Mouse (Mus musculus) lung, postnatal 4 days (tissue): ENCODE data around the gene Efna1.

Experiments
- DNase-seq, 2 experiments: peaks; one replicate each; pipeline ENCODE4 v3.0.0; 2021

Gene Efna1

DNA sequence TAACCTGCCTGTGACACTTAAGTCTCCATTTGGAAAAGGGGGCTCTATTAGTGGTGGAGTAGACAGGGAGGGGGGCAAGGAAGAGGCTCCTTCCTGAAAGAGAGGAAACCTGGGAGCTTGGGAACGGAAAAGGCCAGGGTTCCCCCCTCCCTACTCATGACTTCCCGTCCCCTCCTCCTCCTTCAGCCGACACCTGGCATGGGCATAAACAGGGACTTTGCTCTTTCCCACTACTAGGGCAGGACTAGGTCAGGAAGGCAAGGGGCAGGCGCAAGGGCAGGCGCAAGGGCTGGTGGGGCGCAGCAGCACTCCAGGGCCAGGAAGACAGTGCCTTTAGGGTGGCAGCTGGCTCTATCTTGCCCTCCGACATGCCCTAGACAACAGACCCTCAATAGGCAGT lies 2.8 kb downstream of the Efna1 start:
- peak; percentile 71 to 85 for DNase-seq

DNA sequence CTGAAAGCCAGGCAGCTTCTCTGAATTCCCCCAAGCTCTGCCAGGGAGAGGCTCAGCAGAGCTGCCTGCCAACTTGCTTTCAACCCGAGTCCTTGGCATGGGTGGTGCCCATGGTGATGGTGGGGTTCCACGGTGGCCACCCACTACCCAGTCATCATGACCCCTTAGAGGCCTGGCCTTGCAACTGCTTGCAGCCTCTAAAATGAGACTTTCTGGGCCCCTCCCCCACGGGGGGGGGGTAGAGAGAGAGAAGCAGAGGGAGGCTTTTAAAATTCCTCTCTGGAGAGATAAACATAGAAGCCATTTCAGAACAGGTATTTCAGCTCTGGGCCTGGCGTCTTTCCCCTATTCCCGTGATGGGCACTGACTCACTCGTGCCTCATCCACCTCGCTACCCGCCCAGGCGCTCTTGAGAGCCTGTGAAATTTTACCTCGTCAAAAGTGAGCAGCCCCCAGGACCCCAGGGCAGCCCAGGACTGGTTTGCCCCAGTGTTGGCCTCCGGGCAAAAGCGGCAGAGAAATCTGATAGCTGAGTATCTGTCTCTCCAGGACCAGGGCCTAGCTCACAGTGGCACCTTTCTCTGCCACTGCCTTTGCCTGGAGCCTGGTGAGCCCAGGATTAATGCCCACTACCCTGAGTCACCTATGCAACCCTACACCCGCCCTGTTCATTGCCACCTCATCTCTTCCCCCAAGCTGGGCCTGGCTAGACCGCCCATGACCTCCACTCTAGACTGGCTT lies 3.5 kb downstream of the Efna1 start:
- DNase-seq = peak; percentile 53 to 68

DNA sequence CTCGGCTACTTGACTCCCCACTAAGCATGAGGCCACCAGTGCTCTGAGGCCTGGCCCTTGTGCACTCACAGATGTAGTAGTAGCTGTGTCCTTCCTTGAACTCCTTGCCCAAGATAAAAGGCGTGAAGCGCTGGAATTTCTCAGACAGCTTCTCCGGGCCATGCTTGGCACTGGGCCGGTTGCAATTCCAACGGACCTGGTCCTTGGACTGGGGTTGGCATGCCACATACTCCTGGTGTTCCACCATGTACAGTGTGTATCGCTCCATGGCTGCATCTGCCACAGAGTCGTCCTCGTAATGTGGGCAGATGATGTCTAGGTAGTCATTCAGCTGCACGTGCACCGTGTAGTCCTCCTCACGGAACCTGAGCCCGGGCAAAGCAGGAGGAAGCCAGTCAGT lies 4.9 kb downstream of the Efna1 start:
- no peak for DNase-seq

DNA sequence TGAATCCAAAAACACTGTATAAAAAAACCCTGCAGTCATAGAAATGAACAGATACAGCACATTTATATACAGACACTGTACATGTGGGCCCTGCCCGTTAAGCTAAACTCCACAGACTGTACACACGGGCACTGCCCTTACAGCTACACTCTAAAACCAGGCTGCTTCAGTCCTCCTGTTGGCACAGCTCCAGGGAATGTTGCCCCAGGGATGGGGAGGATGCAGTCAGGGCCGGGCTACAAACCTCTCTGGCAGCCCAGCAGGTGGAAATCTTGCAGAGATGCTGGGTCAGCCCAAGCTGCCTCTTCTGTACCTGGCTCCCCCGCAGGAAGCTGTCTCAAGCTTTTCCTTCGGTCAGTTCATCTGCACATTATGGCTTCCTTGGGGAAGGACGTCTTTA lies 9.2 kb downstream of the Efna1 start:
- DNase-seq = peak; percentile 47 to 61

DNA sequence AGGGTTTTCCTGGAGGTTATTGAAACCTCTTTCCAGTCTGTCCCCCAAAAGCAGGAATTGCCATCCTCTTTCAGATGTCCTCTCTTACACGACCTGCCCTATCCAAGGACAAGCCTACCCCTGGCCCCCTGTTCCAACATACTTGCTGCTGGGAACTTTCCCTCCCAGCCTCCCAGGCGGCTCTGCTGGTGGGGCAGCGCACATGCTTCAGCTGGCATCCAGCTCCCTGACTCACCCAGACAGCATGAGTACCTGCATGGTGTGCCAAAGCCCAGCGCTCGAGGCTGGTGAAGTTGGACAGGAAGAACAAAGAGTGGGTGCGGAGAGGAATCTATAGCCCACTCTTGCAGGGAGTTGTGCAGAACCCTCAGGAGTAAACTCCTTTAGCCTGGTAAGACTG lies 10.1 kb downstream of the Efna1 start:
- DNase-seq = peak; percentile 47 to 64

DNA sequence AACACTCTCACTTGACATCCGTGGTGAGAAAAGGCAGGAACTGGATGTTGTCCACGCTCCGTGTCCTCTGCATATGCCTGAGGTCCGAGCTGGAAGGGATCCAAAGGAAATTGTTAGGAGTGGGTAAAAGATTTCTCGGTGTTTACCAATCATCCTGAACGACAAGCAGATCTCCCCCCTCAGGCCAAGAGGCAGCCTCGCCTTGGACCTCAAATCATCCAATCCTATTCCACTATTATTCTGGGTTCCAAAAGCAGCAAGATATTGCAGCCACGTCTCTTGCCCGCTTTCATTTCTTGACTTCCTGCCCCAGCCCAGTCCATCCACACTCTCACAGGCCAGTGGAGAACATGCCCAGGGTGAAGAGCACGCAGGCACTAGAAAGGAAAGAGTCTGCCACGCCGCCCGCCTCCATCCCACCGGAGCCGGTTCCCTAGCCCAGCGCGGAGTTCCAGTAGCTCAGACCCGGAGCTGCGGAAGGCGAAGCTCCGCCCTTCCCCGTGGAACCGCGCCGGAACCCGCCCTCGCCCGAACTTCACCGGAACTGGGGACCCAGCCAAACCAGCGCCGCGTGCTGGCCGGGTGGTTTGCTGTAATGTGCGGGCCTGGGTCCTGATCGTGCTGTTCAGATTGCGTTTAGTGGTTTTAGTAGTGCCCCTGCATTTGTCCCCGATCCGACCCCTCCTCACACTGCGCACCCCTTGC lies 10.7 kb downstream of the Efna1 start, which contains the start of gene Slc50a1:
Slc50a1 (minus strand) TSS at position 520 of the 705 bp plus-strand sequence.
- peak; percentile 91 for DNase-seq

DNA sequence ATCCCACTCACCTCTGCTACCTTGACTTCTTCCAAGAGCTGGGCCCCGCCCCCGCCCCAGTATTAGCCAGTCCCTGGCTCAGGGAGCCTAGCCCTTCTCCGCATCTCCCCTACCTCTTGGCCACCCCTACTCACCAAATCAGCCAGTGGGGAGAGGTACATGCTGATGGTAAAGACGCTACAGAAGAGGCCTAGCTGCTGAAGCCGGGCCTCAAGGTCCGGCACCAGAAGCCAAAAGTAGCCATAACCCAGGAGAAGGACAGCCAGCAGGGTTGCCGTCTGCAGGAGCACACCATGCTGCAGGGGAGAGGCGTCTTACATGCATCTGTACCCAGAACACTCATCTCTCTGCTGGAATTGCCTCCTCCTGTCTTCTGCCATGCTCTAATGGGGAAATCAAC lies 12.0 kb downstream of the Efna1 start:
- no peak for DNase-seq

DNA sequence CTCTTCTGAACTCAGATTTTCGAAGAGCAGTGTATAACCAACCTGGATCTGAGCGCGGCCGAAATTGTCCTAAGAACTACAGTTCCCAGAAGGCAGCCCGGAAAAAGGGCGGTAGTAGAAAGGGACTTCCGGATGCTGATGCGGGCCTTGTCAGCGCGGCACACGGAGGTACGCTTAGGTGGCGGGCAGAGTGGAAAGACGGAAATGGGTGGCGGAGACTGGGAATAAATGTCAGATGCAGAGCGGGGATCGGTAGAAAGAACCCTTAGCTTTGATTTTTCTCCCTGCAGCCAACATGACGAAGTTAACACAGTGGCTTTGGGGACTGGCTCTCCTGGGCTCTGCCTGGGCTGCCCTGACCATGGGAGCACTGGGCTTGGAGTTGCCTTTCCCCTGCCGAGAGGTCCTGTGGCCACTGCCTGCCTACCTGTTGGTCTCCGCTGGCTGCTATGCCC lies 14.5 kb downstream of the Efna1 start:
- DNase-seq = peak; percentile 79 to 82

DNA sequence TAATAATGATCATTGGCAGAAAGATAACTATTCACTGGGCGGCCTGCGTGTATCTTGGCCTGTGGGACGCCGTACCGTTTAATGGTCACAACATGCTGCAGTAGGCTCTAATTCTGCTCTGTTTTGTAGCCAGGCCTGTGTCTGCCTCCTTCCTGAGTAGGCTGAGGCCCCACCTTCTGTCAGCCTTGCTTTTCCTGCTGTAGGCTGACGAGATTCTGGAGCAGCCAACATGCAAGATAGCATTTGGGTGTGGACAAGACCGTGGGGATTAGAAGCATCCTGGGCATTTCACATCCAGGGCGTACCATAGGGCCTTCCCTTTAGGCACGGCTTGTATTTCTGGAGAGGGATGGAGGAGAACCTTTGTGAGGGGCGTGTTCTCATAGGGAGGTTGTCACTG lies 18.5 kb downstream of the Efna1 start:
- DNase-seq = peak; percentile 45 to 59

DNA sequence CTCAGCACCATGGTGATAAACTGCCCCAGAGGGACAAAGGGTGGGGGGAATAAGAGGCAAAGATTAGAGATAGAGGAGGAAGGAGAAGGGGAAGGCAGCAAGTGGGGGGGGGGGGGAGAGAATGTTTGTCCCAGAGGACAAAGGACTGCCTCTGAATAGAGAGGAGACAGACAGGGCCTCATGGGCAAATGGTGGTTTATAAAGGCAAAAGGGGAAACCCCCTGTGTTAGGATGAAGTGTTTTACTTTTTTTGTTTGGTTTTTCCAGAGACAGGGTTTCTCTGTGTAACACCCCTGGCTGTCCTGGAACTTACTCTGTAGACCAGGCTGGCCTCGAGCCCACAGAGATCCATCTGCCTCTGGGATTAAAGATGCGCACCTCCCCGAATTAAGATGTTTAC lies 20.7 kb downstream of the Efna1 start:
- no peak for DNase-seq

DNA sequence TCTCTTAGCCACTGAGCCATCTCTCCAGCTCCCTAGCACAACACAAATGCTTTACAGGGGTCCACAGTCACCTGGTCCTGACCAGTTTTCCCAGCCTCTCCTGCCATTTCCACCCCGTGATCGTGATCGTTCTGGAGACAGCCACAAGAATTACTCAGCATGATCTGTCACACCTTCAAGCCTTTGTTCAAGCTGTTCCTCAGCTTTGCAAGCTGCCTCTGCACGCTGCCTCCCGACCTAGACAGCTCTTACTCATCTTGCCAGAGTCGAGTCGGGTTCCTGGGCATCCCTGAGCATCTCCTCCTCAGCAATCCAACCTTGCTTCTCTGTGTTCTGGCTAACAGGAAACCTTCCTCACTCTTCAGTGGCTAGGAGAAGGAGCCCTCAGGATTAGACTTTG lies 21.9 kb downstream of the Efna1 start, which contains the start of gene Dpm3:
Dpm3 (plus strand) TSS at position 283 of the 400 bp plus-strand sequence.
- DNase-seq = no peak

DNA sequence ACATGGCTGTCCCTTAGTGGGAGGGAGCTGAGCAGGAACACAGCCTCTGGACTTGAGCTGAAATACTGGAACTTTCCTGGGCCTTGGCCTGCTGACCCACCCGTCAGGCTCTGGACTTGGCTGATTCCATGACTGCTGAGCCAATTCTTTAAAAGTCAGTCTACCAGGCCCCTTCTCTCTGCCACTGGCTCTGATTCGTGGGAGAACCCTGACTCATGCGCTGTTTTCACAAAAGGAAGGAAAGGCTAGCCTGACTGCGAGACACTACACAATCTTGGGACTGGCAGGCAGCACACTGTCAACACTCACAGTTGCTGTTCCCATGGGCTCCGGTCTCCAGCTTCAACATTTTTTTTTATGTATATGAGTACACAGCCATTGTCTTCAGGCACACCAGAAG lies 24.8 kb downstream of the Efna1 start:
- DNase-seq = no peak

DNA sequence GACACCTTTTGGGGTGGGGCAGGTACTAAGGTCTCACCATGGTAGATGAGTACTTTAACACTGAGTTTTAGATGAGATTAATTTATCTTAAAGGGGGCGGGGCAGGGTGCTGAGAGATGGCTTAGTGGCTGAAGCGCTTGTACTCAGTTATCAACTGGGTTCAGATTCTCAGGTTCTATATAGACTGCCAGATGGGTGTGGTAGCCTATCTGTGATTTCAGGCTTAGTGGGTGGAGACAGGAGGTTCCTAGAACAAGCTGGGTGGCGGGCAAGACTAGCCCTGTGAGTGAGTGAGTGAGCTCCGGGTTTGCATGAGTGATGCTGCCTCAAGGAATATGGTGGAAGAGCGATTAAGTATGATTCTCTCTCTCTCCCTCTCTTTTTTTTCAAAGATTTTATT lies 25.9 kb downstream of the Efna1 start:
- no peak for DNase-seq

DNA sequence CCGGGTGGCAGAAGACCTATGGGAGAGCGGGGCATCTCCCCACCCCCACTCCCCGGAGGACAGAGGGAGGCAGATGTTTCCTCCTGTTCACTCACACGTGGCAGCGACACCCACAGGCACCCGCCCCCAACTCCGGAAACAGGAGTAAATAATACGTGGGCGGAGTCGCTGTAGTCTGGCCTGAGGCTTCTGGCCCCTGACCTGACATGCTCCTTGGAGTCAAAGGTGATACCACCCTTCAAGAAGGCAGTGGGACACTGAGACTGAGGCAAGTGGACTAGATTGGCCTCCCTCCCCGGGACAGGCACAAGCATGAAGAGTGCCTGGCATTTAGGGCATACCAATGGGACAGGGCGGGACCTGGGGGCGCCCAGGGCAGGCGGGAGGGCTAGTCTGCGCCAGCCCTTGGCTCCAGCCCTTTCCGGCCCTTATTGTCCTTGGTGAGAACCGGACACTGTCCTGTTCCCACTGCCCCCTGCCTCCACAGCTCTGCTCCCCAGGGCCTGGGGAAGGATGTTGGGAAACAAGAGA lies 29.5 kb downstream of the Efna1 start:
- DNase-seq = peak; percentile 82 to 88

DNA sequence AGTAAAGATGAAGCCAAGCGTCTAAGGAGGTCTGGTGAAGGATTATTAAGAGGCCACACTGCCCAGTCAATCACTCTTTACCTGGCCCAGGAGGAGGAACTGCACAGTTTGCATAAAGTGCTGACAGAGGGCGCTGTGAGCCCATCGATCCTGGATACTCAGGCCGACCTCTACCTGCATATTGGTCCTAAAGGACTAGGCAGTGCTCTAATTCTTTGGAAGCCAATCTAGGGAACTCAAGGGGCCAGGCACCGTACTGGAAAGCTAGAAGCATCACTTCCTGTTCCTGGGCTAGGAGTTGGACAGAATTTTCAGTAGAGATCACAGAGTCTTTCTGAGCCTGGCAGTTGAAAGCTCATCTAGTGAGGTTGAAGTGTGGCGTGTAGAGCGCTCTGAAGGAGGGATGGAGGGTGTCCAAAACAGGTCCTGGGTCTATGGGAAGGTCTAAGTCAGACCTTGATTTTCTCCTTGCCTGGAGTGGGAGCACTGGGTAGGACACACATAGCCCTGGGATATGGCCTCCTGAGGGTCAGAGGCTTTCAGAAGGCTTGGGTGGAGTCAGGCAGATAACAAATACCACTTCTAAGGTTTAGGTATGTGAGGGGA lies 30.4 kb downstream of the Efna1 start:
- DNase-seq = peak; percentile 81

DNA sequence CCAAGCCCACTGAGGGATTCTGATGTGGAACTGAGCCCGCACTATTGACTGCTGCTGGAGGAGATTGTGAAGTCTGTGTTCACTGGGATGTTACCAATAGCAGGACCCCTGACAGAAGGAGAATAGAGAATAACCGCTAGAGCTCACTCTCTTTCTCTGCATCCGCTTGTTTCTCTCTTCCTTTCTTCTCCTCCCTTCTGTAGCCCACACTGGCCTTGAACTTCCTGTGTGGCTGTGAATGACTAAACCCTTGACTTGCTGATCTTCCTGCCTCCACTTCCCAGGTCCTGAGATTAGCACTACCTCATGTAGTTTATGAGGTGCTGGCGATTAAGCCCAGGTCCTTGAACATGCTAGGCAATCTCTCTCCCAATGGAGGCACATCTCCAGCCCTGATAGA lies 33.5 kb downstream of the Efna1 start:
- DNase-seq = no peak

DNA sequence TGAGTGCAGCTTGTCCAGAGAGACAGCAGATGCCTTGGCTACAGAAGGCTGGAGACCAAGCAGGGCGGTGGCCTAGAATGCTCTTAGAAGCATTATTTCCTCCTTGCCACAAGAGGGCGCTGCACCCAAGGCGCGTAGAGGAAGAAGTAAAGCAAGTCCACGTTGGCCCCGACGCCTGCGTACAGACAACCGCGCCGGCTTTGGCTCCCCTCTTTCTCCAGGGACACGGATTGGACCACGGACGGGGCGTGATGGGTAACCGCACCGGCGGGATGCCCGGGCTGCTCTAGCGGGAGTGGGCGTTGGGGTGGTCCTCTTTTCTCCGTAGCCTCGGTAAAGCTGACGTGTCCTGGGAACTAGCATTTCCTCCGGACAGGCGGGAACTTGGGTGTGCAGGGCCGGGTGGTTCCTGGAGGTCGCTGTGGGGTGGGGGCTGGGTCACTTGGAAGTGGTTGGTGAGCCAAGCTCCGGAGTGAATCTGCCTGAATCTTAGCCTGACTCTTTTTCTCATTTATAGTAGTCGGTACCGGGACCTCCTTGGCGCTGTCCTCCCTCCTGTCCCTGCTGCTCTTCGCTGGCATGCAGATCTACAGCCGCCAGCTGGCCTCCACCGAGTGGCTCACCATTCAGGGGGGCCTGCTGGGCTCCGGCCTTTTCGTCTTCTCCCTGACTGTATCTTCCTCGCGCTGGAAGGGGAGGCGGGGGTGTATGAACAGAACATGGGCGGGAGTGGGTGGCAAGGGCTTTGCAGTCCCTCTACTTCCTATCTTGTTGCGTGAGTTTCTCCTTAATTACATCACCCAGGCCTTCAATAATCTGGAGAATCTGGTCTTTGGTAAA lies 34.5 kb downstream of the Efna1 start, which contains the start of gene Trim46:
Trim46 (minus strand) TSS at position 49 of the 840 bp plus-strand sequence.
- peak; percentile 92 for DNase-seq

DNA sequence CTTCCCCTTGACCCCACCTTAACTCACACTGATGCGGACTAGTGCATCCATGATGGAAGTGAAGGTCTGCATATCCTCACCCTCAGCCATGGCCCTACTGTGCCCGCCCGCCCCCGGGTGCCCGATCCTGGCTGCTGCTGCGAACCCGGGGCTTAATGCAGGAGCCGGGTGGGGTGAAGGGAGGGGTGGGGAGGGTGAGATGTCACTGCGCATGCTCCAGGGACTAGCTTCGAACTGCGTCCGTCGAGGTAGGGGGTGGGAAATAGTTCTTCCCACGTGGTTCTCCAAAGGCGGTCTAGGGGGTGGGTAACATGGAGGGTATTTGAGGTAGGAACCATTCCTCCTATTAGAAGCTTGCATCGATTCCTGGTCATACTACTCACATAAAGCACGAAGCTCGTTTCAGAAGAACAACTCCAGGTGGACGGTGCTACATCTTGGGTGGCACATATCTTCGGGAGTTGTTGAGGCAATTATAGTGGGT lies 35.2 kb downstream of the Efna1 start, which contains the start of gene Krtcap2:
Krtcap2 (plus strand) TSS at position 279 of the 484 bp plus-strand sequence.
- no peak for DNase-seq

DNA sequence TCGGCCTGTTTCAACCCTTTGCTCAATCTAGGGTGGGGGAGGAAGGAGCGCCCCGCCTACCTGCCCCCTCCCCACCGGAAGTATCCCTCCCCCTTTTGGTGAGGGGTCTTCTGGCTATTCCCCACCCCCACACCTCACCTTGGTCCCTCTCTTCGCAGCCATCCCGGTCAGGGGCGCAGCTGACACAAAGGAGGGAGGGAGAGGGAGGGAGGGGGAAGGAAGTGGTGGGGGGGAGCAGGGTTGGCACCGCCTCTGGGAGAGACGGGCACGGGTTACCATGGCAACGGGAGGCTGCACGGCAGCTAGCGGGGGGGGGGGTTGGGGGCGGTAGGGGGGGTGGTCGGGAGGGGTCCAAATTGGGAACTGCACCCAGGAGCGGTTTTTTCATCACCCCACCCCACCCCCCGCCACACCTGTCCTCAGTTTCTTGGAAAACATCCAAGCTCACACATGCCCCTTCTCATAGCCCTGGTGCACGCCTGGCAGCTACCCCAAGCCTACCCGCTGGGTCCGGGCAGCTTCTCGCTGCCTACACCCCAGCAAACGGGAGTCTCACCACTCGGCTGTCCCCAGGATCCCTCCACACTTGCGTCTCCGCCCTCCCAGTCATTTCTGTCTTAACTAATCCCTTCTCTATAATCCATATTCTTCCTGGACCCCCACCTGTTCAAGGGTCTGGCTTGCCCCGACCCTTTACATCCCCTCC lies 35.8 kb downstream of the Efna1 start:
- no peak for DNase-seq

DNA sequence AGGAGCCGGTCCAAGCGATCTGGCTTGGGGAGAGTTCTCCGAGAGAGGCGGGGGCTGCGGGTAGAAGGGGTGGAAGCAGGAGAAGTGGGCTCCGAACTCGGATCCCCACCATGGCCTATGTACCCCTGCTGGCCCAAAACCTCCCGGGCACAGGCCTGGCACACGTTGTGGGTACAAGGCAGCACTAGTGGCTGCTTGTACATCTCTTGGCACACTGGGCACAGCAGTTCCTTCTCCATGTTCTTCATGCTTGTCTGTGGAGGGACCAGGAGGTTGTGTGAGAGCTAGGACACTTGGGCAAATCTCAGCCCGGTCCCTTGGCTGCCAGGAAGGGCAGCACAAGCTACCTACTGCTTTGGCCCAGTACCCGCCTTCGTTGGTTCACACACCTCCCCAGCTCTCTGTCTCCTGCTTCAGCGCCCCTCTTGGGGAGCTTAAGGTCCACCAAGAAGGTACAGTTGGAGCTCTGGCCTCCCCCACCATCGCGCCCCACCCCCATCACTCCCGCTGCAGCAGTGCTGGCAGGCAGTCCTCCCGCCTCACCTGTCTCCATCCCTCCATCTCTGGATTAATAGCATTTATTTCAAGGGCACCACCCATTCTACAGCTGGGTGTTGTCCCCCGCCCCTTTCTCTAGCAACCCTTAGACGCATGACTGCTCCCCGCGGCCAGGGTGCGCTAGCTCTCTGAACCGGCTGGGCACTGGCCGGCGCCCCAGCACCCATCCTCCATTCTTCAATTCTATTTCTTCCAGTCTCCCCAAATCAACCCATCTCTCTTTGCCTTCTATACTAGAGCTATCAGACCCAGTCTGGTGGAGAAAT lies 36.6 kb downstream of the Efna1 start:
- DNase-seq = peak; percentile 60 to 61

DNA sequence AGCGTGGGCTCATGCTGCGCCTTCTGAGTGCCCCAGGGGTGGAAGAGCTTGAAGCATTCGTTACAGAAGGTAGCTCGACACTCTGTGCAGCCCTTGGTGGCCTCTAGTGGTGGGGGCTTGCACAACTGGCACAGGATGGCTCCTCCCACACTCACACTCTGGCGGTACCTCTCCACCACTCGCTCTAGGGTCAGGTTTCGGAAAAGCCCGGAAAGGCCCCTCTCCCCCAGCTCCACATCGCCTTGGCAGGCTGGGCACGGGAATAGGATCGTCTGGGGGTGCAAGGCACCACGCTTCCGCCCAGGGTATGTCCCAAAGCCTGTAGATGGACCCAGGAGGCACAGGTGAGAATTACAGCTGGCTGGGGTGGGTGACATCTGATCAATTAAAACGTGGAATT lies 37.3 kb downstream of the Efna1 start:
- peak; percentile 83 for DNase-seq
